Mouse (Mus musculus) retina, adult 2 months (tissue): ENCODE results near the gene Nrp2.

ENCODE experiments used
- DNase-seq: peaks from one replicate; pipeline ENCODE4 v3.0.0-alpha.2; 2012; ENCODE audit warnings: low read depth, low spot score

Nrp2 gene

GRCm38 (mm10) chr1:62704889-62705516, 1.9 kb downstream of the Nrp2 start:
- DNase-seq: no peak

DNA sequence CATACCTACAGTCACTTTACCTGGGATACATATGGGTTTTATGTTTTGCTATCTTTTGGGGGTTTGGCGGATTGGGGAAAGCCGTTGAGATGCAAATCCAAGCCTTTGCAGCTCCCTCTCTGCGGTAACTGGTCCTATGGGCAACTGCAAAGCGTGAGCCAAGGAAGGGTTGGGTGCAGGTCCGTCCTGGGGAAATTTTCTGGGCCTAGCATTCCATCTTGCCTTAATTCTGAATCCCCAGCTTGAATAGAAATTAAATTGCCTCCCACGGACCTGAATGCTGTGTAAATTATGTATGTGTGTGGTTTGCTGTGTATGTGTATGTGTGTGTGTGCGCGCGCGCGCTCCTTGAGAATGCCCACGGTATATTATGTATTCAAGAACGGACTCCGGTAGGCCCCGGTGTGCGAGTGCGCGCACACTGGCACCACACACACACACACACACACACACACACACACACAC, 2.5 kb downstream of the Nrp2 start:
- DNase-seq: no peak

DNA sequence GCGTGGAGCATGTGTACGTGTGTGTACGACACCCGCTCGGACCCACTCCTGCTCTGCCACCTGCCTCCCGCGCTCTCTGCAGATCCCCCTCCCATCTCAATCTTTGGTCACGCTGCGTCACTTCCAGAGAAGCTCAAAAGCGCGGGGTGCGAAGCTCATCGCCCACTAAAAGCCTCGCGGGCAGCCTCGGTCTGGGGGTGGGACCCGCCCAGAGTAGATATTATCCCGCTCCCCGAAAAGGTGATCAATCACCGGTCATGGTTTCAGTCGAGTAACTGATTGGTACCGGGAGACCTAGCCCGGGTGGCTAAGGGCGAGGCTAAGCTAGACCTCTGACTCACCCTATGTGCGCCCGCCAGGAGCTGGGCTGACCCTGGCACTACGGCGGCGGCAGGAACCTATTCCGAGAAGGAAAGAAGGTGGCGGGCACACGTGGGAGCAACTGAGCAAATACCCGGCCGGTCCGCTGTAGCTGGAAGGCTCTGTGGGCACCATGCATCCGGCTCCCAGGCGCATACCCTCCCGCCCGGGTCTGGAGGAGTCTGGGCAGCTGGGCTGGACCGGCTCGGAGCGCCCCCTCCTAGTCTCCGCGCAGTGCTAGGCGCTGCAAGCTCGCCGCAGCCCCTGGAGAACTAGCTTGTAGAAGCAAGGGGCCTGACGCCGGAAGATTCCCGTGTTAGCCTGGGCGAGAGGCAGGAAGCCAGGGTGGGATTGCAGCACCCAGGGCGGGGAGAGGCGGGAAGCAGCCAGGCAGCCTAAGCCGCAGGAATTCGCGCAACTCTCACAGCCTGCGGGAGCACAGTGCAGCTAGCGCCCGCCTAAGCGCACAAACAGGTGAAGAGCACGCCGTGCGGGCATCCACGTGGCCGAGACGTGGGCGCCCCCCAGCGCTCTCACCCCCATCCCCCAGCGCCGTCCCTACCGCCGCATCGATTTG, 3.3 kb downstream of the Nrp2 start:
- no peak for DNase-seq

GRCm38 (mm10) chr1:62707101-62707912, 4.2 kb downstream of the Nrp2 start:
- DNase-seq: no peak

- no peak for DNase-seq
Observed at GRCm38 (mm10) chr1:62707913-62708860, 5.1 kb downstream of the Nrp2 start.

DNA sequence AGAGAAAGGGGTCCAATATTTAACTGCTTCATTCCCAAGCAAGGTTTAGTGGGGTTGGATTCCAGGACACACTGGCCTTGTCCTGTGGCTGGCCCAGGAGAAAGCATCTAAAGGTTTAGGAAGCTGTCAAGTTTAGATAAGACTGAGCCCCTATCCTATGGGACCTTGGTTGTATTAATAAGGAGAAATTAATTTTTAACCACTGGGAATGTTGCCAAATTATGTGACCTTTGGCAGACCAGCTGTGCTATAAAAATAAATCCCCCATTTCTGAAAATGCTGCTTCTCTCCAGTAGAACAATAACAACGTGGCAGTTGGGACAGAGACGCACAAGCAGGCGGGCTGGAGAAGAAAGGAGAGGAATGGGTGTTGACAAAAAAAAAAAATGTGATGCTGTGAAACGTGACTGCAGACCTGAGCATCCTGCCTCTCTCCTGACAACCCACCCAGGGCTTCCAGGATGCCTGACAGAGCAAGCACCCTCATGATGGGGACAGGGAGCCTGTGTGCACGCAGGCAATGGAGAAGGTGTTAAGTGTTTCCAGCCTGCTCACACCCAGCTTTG, 6.8 kb downstream of the Nrp2 start:
- no peak for DNase-seq

DNA sequence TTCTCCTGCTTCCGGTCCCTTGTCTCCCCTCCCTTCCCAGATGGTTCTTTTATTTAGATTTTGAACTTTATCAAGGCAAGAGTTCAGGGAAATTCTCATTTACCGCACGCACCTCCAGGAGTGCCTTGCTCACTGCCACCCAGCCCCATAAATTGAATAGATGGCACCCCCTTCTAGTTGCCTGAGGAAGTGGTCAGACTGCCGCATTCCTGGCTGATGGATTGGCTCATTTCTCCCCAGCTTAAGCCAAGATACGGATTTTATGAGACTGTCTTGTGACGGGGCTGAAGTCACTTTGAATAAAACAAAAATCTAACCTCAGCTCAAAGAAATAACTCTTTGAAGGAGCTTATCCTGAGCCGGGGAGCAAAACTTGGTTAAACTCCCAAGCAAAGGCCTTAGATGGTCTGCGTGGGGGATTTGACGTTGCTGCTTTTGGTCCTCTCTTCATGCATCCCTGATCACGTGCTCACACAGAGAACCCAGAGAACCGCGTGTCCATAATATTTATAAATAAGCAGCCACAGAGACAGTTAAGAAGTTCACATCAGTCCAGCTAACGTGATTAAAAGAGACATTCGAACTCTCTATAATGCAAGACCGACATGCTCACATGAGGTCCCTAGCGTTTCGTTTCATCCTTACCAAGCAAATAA, 10.1 kb downstream of the Nrp2 start:
- no peak for DNase-seq

DNA sequence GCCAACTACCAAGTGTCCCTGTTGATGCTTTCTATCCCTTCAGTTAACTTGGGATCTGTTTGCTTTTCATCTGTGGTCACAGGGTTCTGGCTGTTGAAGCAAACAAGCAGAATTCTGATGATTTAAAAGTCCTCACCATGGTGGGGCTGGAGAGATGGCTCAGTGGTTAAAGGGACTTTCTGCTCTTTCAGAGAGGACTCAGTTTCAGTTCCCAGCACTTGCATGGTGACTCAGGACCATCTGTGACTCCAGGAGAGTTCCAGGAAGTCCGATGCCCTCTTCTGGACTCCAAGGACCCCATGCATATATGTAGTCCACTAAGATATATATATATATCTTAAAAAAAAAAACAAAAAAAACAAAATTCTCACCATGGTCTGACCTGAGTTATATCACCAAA, 11.9 kb downstream of the Nrp2 start:
- DNase-seq: no peak

DNA sequence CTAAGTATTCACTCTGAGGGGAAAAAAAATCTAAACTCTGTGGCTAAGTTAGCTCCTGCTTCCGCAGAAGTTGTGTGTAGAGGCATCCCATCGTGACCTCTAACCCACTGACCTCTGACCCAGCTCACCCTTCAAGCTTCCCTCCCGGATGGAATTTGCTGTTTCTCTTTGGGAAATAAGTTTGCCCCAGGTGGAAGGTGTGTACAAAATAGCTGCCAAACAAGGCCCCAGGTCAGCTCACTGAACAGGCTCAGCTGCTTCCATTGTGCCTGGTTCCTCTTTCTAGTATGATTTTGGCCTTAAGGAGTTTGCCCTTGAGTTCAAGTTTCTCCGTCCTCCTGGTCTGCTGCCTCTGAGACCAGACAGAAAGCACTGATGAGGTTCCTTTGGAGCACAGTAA, 12.6 kb downstream of the Nrp2 start:
- no peak for DNase-seq

DNA sequence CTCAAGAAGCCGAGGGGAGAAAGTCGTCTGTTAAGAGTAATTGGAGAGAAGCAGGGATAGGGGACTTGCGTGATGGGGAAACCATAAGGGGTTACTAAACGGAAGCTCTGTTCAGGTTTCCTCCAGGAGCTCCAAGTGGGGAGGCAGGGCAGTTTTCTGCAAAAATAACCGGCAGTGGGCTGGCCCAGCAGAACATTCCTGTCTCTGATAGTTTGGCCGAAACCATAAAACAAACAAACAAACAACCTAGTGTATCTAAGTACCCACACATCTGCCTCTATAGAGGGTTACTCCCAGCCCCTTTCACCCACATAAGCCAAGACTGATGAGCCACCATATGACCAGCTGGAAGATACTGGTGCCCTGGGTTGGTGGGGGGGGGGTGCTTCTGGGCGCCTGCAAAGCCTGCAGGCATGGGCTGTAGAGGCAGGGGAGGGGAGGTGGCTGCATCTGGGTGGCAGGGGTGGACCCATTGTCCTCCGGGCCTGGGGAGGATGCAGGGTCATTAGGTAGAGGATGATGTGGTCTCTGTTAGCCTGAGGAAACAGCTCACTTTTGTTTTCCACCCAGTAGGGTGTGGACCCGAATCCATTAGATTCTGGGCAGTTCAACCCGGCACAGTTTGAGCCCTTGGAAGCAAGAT, 13.9 kb downstream of the Nrp2 start:
- no peak for DNase-seq

- no peak for DNase-seq
Observed at GRCm38 (mm10) chr1:62717552-62718236, 14.6 kb downstream of the Nrp2 start.

DNA sequence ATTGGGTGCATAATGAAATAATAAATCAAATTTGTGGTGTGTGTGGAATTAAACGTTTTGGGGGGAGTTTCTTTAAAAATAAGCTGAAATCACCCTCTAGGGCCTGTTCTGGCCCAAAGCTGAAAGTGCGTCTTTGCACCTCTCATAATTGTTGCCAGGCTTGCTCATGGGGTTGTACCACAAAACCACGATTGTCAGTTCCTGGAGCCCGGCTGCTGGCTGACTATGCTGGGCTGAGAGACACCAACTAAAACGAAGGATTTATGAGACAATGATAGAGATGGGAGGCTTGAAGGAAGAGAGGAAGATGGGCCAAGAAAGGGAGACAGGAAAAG, 15.1 kb downstream of the Nrp2 start:
- DNase-seq: no peak

DNA sequence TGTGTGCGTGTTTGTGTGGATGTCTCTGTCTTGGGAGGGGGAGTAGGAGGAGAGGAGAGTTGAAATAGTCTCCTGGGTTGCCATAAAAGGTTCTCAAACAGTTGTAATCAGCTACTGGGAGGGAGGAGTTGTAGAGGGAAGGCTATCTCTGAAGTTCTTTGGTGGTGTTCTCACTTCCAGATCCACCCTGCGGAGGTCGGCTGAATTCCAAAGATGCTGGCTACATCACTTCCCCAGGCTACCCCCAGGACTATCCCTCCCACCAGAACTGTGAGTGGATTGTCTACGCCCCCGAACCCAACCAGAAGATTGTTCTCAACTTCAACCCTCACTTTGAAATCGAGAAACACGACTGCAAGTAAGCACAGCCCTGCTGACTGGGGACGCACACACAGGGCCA, 15.7 kb downstream of the Nrp2 start:
- no peak for DNase-seq

GRCm38 (mm10) chr1:62719770-62720169, 16.7 kb downstream of the Nrp2 start:
- no peak for DNase-seq

DNA sequence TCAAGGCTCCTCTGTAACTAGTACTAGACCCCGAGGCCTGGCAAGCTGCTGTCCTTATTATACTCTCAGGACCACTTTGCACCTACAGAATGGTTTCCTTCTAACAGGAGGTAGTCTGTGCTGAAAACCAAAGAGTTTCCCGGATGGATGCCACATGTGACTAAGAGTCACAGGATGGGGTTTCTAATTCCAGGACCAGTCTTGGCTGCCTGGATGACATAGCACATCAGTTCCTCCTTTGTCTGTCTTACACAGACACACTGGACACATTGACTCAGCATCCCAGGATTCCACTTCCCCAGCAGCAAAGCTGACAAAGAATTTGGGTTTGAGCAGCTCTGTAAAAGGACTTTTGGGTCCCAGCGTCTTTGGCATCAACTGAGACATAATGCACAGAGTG, 17.1 kb downstream of the Nrp2 start:
- DNase-seq: no peak

DNA sequence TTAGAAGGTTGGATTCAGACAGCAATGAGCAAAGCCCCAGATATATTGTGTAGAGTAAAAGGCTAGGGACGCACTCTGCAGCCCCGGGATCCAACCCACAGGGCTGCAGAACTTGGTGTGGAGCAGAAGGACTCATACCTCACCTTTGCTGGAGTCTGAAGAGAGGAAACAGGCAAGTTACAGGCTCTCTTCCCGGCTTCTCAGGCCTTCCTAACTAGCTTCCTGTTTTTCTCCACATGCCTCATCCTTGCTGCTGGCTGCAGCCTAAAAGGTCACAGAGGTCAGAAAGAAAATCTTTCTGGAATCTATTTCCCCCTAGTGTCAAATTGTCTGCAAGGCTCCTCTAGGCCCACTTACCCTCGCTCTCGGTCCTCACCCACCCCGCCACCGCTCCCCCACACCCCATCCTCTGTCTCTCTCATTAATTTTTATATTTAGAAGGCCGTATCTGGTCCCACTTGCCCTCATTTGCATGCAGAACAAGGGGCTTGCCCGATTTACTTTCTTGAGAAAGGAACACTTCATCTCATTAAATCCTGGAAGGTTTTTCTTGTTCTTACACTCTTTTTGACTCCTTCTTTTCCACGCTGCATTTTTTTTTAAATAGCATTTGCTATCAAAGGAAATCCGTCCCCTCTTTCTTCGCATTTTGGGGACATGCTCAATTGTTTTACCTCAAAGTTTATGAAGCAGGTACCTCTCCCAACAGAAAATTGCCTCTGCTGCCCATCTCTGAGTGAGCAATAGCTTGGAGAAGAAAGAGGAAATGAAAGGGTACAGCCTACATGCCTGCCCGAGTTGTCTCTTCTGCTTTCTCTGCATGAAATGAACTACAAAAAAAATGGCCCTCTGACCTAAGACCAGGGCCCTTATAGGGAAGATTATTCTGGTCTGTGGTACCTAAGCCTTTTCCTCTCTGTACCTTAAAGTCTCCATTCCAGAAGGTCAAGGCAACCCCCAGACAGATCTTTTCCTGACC, 17.9 kb downstream of the Nrp2 start:
- no peak for DNase-seq

DNA sequence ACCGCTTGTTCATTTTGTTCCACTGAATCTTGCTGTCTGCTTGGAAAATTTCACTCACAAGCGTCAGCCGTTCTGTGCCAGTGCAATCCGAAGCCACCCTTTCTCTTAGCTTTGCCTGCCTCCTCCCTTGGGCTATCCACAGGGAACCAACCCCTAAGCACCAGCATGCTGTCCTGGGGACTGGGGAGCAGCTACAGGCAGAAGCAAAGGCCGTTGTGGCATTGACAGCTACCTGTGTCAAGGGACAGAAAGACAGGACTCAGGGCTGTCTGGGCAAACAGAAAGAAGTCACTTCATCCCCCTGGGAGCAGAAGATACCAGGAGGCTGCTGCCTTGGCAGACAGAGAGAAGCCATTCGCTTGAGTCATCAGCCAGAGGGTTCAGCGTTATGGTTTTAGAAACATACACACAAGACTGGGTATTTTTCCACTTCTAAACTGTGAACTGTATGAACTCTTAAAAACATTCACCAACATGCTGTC, 18.7 kb downstream of the Nrp2 start:
- no peak for DNase-seq

DNA sequence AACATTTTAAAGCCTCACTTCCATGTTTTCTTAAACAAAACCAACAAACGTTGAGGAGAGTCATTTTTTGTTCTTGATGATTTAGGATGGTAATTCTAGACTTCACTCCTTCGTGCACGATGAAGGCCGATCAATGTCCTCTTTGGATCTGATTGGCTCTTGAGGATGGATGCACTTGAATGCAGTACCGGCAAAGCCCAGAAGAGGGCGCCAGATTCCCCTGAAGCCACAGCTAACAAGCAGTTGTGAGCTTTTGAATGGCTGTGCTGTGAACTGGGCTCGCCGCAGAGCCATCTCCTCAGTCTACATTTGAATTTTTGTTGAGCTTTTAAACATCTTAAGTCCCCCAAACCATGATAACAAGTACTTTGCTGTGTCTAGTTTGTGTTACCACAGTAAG, 19.4 kb downstream of the Nrp2 start:
- no peak for DNase-seq
